Mouse (Mus musculus) cerebellum, adult 2 months (tissue): Measurements from ENCODE around the gene Fbxl14. TPM values are rescaled to one million over a fixed set of nuclear protein-coding genes. Genes with fewer than 3 reads are reported as not detected.

Experiments used
- DNase-seq, 2 experiments: peaks; one replicate each; pipeline ENCODE4 v3.0.0; 2021
- H3K27ac ChIP-seq: fragments of 200-500 bp; 2 replicates; pipeline ENCODE4 v1.5.1; 2012; ENCODE audit warnings: low read length, control low read depth, inconsistent platforms; ENCODE audit not compliant: insufficient read depth
- H3K27me3 ChIP-seq: fragments of 200-500 bp; 2 replicates; pipeline ENCODE4 v1.6.1; 2012; ENCODE audit warnings: inconsistent platforms, mild to moderate bottlenecking, low read length, moderate library complexity; ENCODE audit not compliant: control insufficient read depth, insufficient read depth
- H3K4me1 ChIP-seq: fragments of 200-500 bp; 2 replicates; pipeline ENCODE4 v1.6.1; 2011; ENCODE audit warnings: low read length; ENCODE audit not compliant: control insufficient read depth, insufficient read depth
- H3K4me3 ChIP-seq: fragments of 200-500 bp; replicated peaks from 2 replicates; pipeline ENCODE3; 2011; ENCODE audit warnings: mild to moderate bottlenecking, low read depth, low read length, control low read depth; ENCODE audit not compliant: insufficient read depth
- CTCF ChIP-seq: fragments of 200-500 bp; IDR thresholded peaks from 2 replicates; pipeline ENCODE4 v1.5.1; 2011; ENCODE audit warnings: low read depth, mild to moderate bottlenecking, control low read depth, low read length, moderate library complexity, borderline replicate concordance; ENCODE audit not compliant: insufficient read depth
- POLR2A ChIP-seq: fragments of 200-500 bp; IDR thresholded peaks from 2 replicates; pipeline ENCODE4 v1.6.1; 2011; ENCODE audit warnings: low read length, control low read depth, borderline replicate concordance; ENCODE audit not compliant: insufficient read depth
- WGBS: fragments of 180-500 bp; shearing (Covaris S2); methylation state at CpG from one replicate; pipeline ENCODE4 v1.1.7; 2018; 5-methylcytosine and 5-hydroxymethylcytosine counted together
- polyA plus RNA-seq: library from polyadenylated mRNA; depleted of rRNA; stranded (reverse); fragments of >200 nt; gene quantifications from 2 replicates; pipeline ENCODE4 v1.2.3, GENCODE M21; 2012

Gene Fbxl14
- polyA plus RNA-seq, 1 experiment, result 34.1 TPM

- whole genome bisulfite sequencing, result 73% methylated on average over 9 of the region's 9 CpGs
- no peaks in the 10 kb centered on the region for H3K4me1 ChIP-seq
- no peak for DNase-seq
- TF ChIP-seq POLR2A, result no peak
- TF ChIP-seq CTCF, result no peak
- H3K4me3 ChIP-seq, result no peak overlapping the region
- no peaks in the 10 kb centered on the region for H3K27me3 ChIP-seq
- no peak overlapping the region for H3K27ac ChIP-seq
Observed at GRCm38 (mm10) chr6:119491997-119492629, 12.6 kb downstream of the Fbxl14 start.

DNA sequence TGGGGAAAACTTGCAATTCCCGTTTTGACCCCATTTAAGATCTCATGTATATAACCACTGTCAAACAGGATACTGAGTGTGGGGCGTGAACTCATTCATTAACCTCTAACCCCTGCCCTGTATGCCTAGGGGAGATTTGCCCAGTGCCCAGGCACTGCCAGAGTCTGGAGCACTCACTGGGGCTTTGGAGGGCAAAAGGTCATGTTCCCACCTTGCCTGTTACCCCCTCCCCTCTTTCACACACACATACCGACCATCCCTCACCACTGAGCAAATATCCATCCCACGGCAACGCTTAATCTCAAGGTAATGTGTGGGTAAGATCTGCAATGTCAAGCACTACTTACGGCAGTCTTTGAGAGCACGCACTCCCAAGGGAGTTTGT, 13.2 kb downstream of the Fbxl14 start:
- no peak overlapping the region for H3K4me3 ChIP-seq
- no peaks in the 10 kb centered on the region for H3K27me3 ChIP-seq
- TF ChIP-seq CTCF (no peak), POLR2A (no peak)
- H3K4me1 ChIP-seq, result no peaks in the 10 kb centered on the region
- 72% methylated on average over 7 of the region's 7 CpGs for WGBS
- H3K27ac ChIP-seq, result no peak overlapping the region
- DNase-seq, result no peak

GRCm38 (mm10) chr6:119499271-119499670, 19.8 kb downstream of the Fbxl14 start:
- WGBS, result 25% methylated on average over 5 of the region's 5 CpGs
- Histone ChIP-seq H3K4me1 (no peaks in the 10 kb centered on the region), H3K27ac (no peak overlapping the region), H3K27me3 (no peaks in the 10 kb centered on the region), H3K4me3 (no peak overlapping the region)
- no peak for TF ChIP-seq POLR2A
- no peak for TF ChIP-seq CTCF
- peak in 1 of 2 experiments; percentile 33 for DNase-seq

DNA sequence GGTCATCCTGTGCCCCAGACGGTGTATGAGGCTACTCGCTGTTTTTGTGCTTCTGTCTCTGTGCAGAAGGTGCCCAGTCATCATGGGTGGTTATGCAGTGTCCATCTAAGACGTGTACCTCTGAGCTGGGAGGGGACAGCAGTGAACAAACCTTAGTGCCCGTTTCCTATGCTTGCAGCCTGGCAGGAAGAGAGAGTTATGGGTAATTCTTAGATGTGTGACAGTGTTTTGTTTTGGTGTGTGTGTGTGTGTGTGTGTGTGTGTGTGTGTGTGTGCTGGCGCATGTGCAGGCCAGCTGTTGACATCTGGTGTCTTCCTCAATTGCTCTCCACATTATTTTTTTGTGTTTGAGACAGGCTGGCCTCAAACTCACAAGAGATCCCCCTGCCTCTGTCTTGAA, 20.6 kb downstream of the Fbxl14 start:
- TF ChIP-seq POLR2A (no peak), CTCF (no peak)
- Histone ChIP-seq H3K27me3 (no peaks in the 10 kb centered on the region), H3K27ac (no peak overlapping the region), H3K4me1 (no peaks in the 10 kb centered on the region), H3K4me3 (no peak overlapping the region)
- WGBS, result 78% methylated on average over 5 of the region's 5 CpGs
- DNase-seq, result no peak

DNA sequence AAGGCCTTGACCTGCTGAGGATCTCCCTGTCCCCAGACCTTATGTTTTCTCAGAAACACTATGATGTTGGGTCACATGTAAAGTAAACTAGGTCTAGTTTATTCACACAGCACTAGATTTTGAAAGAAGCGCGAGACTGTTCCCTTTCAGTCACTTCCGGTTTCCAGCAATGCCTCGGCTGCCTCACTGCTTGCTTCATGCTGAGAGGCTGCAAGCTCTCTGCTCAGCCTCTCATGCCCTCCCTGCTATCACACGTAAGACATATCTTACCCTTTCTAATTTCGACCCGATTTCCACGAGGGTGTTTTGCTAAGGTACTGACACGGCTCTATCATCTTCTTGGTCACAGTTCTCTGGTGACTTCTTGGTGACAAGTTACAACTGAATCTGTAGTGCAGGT, 22.6 kb downstream of the Fbxl14 start:
- no peak overlapping the region for H3K4me3 ChIP-seq
- WGBS, result 41% methylated on average over 9 of the region's 9 CpGs
- TF ChIP-seq POLR2A, result no peak
- no peak overlapping the region for H3K27ac ChIP-seq
- H3K4me1 ChIP-seq, result no peaks in the 10 kb centered on the region
- DNase-seq, result no peak
- H3K27me3 ChIP-seq, result no peaks in the 10 kb centered on the region

DNA sequence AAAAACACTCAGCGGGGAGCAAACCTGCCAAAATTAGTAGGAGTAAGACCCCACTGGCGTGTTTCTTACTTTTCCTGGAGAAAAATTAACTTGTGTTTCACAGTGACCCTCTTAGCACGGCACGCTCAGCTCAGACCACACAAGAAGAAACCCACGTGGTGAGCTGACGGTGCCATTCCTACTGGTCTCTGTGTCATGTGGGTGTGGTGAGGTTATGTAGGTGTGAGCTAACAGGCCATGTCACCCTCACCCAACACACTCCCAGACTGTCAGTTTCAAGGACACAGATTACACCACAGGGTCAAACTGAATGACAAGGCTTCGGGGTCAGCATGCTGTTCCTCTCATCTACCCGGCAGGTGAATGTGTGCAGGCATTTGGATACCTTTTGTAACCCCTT, 25.3 kb downstream of the Fbxl14 start:
- 82% methylated on average over 8 of the region's 8 CpGs for WGBS
- Histone ChIP-seq H3K27me3 (no peaks in the 10 kb centered on the region), H3K27ac (no peak overlapping the region), H3K4me3 (no peak overlapping the region), H3K4me1 (no peaks in the 10 kb centered on the region)
- DNase-seq, result no peak
- TF ChIP-seq CTCF (no peak), POLR2A (no peak)

DNA sequence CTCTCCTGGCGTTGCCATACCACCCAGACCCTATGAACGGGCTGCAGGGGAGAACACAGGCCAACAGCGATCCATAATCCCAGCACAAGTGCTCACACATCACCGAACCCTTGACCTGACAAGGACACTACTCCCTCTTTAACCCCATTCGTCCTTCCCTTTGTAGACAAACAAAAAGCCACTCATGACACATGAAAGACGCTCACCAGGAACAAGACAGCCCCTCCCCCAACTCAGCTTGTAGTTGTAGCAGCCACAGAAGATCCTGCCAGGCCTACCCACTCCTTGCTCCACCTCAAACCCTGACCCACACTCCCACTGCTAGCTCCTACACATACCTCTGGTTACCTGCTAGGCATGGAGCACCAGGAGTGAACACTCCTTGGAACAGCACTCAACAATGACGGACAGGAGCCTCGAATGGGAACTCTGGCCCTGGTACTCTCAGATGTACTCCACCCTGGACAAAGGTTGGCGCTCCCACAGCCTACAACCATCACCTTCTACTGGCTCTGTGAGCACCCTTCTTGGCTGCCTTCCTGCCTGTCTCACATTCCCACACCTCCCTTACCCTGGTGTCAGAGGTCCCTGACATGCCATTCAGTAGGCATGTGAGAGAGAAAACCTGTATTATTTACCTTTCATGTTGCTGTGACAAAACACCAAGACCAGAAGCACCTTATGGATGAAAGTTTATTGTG, 26.2 kb downstream of the Fbxl14 start:
- H3K4me3 ChIP-seq, result no peak overlapping the region
- H3K27me3 ChIP-seq, result no peaks in the 10 kb centered on the region
- H3K27ac ChIP-seq, result no peak overlapping the region
- H3K4me1 ChIP-seq, result no peaks in the 10 kb centered on the region
- WGBS, result 71% methylated on average over 9 of the region's 9 CpGs
- TF ChIP-seq POLR2A (no peak), CTCF (no peak)
- no peak for DNase-seq

DNA sequence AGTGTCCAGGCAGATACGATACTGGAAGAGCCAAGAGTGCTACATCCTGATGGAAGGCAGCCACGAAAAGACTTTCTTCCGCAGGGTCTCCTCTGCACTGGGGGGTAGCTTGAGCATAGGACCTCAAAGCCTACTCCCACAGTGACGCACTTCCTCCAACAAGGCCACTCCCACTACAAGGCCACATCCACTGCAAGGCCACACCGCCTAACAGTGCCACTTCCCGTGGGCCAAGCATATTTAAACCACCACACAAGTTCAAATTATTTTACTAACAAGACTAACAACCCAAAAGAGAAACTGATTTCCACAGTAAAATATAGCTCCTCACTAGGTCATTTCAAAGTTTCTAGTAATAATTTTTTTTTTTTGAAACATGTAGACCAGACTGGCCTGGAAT, 28.8 kb downstream of the Fbxl14 start:
- no peak for TF ChIP-seq POLR2A
- H3K27ac ChIP-seq, result no peak overlapping the region
- H3K4me3 ChIP-seq, result no peak overlapping the region
- DNase-seq, result no peak
- no peaks in the 10 kb centered on the region for H3K27me3 ChIP-seq
- WGBS, result 94% methylated on average over 6 of the region's 6 CpGs
- no peaks in the 10 kb centered on the region for H3K4me1 ChIP-seq
